Mouse (Mus musculus): ENCODE measurements around the gene Olfm3. TPM values are rescaled to one million over a fixed set of nuclear protein-coding genes. Genes with fewer than 3 reads are reported as not detected.
A peak's percentile ranks its signal among the peaks of the same experiment; 100 is the strongest.

Gene Olfm3
- 0.35 and 0.68 TPM in 2 replicates for polyA plus RNA-seq (2016; fragmentation: Nextera tagmentation; extraction: Ambion mirVana)

GRCm38 (mm10) chr3:114903924-114904438 lies at the start of gene Olfm3:
Olfm3 (plus strand) TSS chr3:114904078.
- Histone ChIP-seq H3K27me3 (ENCODE audit: low read depth, poor library complexity, severe bottlenecking) (no peaks in the 10 kb centered on the region), H3K9me3 (replicated peaks) (no peaks in the 10 kb centered on the region), H3K36me3 (no peaks in the 10 kb centered on the region), H3K4me3 (peak within 1 kb of the TSS; percentile 58), H3K27ac (replicated peaks) (peak within 1 kb of the TSS; percentile 55; the same call in 1 of the 2 replicates), H3K4me1 (peaks cover 15% of the 10 kb centered on the region)
- WGBS = 4% methylated on average over 21 of the region's 21 CpGs
- DNase-seq (ENCODE audit: low spot score) = peak; percentile 66

- no peaks in the 10 kb centered on the region for H3K36me3 ChIP-seq
- H3K4me3 ChIP-seq = no peak overlapping the region
- no peak overlapping the region for H3K27ac ChIP-seq (replicated peaks)
- no peaks in the 10 kb centered on the region for H3K4me1 ChIP-seq
- WGBS = 94% methylated on average over 3 of the region's 3 CpGs
- no peaks in the 10 kb centered on the region for H3K27me3 ChIP-seq (ENCODE audit: low read depth, poor library complexity, severe bottlenecking)
- H3K9me3 ChIP-seq (replicated peaks) = no peaks in the 10 kb centered on the region
- no peak for DNase-seq (ENCODE audit: low spot score)
These were observed 14.1 kb upstream of the Olfm3 start for GRCm38 (mm10) chr3:114889764-114890163.

- peak; percentile 19 for DNase-seq (ENCODE audit: low spot score)
- Histone ChIP-seq H3K4me1 (peaks cover 15% of the 10 kb centered on the region), H3K27ac (replicated peaks) (peak overlapping the region; percentile 55; the same call in 1 of the 2 replicates), H3K9me3 (replicated peaks) (no peaks in the 10 kb centered on the region), H3K4me3 (peak overlapping the region; percentile 58), H3K27me3 (ENCODE audit: low read depth, poor library complexity, severe bottlenecking) (no peaks in the 10 kb centered on the region), H3K36me3 (no peaks in the 10 kb centered on the region)
- WGBS = 21% methylated on average over 16 of the region's 16 CpGs
These were observed 950 bp downstream of the Olfm3 start for GRCm38 (mm10) chr3:114904633-114905423.

- Histone ChIP-seq H3K9me3 (replicated peaks) (no peaks in the 10 kb centered on the region), H3K4me3 (no peak overlapping the region), H3K27me3 (ENCODE audit: low read depth, poor library complexity, severe bottlenecking) (no peaks in the 10 kb centered on the region), H3K4me1 (peaks cover 15% of the 10 kb centered on the region), H3K36me3 (no peaks in the 10 kb centered on the region), H3K27ac (replicated peaks) (no peak overlapping the region)
- DNase-seq (ENCODE audit: low spot score) = no peak
These were observed 3.7 kb downstream of the Olfm3 start for GRCm38 (mm10) chr3:114907537-114907936.

- Histone ChIP-seq H3K27ac (replicated peaks) (no peak overlapping the region), H3K9me3 (replicated peaks) (no peaks in the 10 kb centered on the region), H3K4me3 (no peak overlapping the region), H3K36me3 (no peaks in the 10 kb centered on the region), H3K27me3 (ENCODE audit: low read depth, poor library complexity, severe bottlenecking) (no peaks in the 10 kb centered on the region), H3K4me1 (peaks cover 14% of the 10 kb centered on the region)
- DNase-seq (ENCODE audit: low spot score) = no peak
- 86% methylated on average over 3 of the region's 3 CpGs for WGBS
These were observed 5.0 kb downstream of the Olfm3 start for GRCm38 (mm10) chr3:114908846-114909245.

- Histone ChIP-seq H3K4me3 (no peak overlapping the region), H3K9me3 (replicated peaks) (no peaks in the 10 kb centered on the region), H3K27me3 (ENCODE audit: low read depth, poor library complexity, severe bottlenecking) (no peaks in the 10 kb centered on the region), H3K27ac (replicated peaks) (no peak overlapping the region), H3K4me1 (no peaks in the 10 kb centered on the region), H3K36me3 (no peaks in the 10 kb centered on the region)
- no peak for DNase-seq (ENCODE audit: low spot score)
- WGBS = 90% methylated on average over 3 of the region's 3 CpGs
These were observed 16.2 kb downstream of the Olfm3 start for GRCm38 (mm10) chr3:114920102-114920501.

- Histone ChIP-seq H3K4me1 (no peaks in the 10 kb centered on the region), H3K36me3 (no peaks in the 10 kb centered on the region), H3K27ac (replicated peaks) (no peak overlapping the region), H3K4me3 (no peak overlapping the region), H3K27me3 (ENCODE audit: low read depth, poor library complexity, severe bottlenecking) (no peaks in the 10 kb centered on the region), H3K9me3 (replicated peaks) (no peaks in the 10 kb centered on the region)
- DNase-seq (ENCODE audit: low spot score) = no peak
- 80% methylated on average over 4 of the region's 4 CpGs for WGBS
These were observed 25.7 kb downstream of the Olfm3 start for GRCm38 (mm10) chr3:114929605-114930004.

GRCm38 (mm10) chr3:114930336-114930735 lies 26.5 kb downstream of the Olfm3 start:
- WGBS = 86% methylated on average over 2 of the region's 2 CpGs

GRCm38 (mm10) chr3:114930796-114931195 lies 26.9 kb downstream of the Olfm3 start:
- H3K36me3 ChIP-seq = no peaks in the 10 kb centered on the region
- H3K27me3 ChIP-seq (ENCODE audit: low read depth, poor library complexity, severe bottlenecking) = no peaks in the 10 kb centered on the region
- H3K4me3 ChIP-seq = no peak overlapping the region
- no peaks in the 10 kb centered on the region for H3K4me1 ChIP-seq
- no peak overlapping the region for H3K27ac ChIP-seq (replicated peaks)
- no peak for DNase-seq (ENCODE audit: low spot score)
- 83% methylated on average over 2 of the region's 2 CpGs for WGBS
- no peaks in the 10 kb centered on the region for H3K9me3 ChIP-seq (replicated peaks)

More at GRCm38 (mm10) chr3:114930336-114930735, 26.5 kb downstream of the Olfm3 start:
- no peaks in the 10 kb centered on the region for H3K9me3 ChIP-seq (replicated peaks)
- no peak for DNase-seq (ENCODE audit: low spot score)
- H3K27me3 ChIP-seq (ENCODE audit: low read depth, poor library complexity, severe bottlenecking) = no peaks in the 10 kb centered on the region
- no peaks in the 10 kb centered on the region for H3K36me3 ChIP-seq
- no peak overlapping the region for H3K4me3 ChIP-seq
- no peak overlapping the region for H3K27ac ChIP-seq (replicated peaks)
- no peaks in the 10 kb centered on the region for H3K4me1 ChIP-seq

- 96% methylated on average over 2 of the region's 2 CpGs for WGBS
- Histone ChIP-seq H3K27ac (replicated peaks) (no peak overlapping the region), H3K36me3 (no peaks in the 10 kb centered on the region), H3K4me3 (no peak overlapping the region), H3K27me3 (ENCODE audit: low read depth, poor library complexity, severe bottlenecking) (no peaks in the 10 kb centered on the region), H3K4me1 (no peaks in the 10 kb centered on the region), H3K9me3 (replicated peaks) (no peaks in the 10 kb centered on the region)
- DNase-seq (ENCODE audit: low spot score) = no peak
These were observed 29.0 kb downstream of the Olfm3 start for GRCm38 (mm10) chr3:114932881-114933280.

- Histone ChIP-seq H3K27me3 (ENCODE audit: low read depth, poor library complexity, severe bottlenecking) (no peaks in the 10 kb centered on the region), H3K4me3 (no peak overlapping the region), H3K9me3 (replicated peaks) (no peaks in the 10 kb centered on the region), H3K36me3 (no peaks in the 10 kb centered on the region), H3K27ac (replicated peaks) (no peak overlapping the region), H3K4me1 (0 out of 2 replicates have a peak, but pooled peaks cover 3% of the 10 kb centered on the region)
- DNase-seq (ENCODE audit: low spot score) = no peak
These were observed 51.0 kb downstream of the Olfm3 start for GRCm38 (mm10) chr3:114954904-114955303.

GRCm38 (mm10) chr3:114959311-114959967 lies 55.6 kb downstream of the Olfm3 start:
- WGBS = 59% methylated on average over 7 of the region's 7 CpGs
- no peak overlapping the region for H3K27ac ChIP-seq (replicated peaks)
- no peaks in the 10 kb centered on the region for H3K36me3 ChIP-seq
- 0 out of 2 replicates have a peak, but pooled peaks cover 3% of the 10 kb centered on the region for H3K4me1 ChIP-seq
- H3K27me3 ChIP-seq (ENCODE audit: low read depth, poor library complexity, severe bottlenecking) = no peaks in the 10 kb centered on the region
- DNase-seq (ENCODE audit: low spot score) = no peak
- no peaks in the 10 kb centered on the region for H3K9me3 ChIP-seq (replicated peaks)
- no peak overlapping the region for H3K4me3 ChIP-seq

Data from midbrain, embryonic 10.5 days (tissue).